Mouse (Mus musculus) forebrain, embryonic 11.5 days (tissue): Measurements from ENCODE around the gene Gpank1. TPM values are rescaled to one million over a fixed set of nuclear protein-coding genes. Genes with fewer than 3 reads are reported as not detected.
"Not testable (repeated sequence)": the region's sequence is repeated elsewhere in the genome, so short reads cannot be mapped to it uniquely, and the experiment has no call there.

Experiments
- ATAC-seq: fragments of 200-750 bp; cut with Nextera tagmentation; replicated peaks from 2 replicates; pipeline ENCODE4 v1.8.0; 2017; ENCODE audit warnings: moderate TSS enrichment; ENCODE audit not compliant: low FRiP score
- DNase-seq: peaks from one replicate; pipeline ENCODE4 v3.0.0-alpha.2; 2017; ENCODE audit warnings: low spot score
- H3K27ac ChIP-seq: fragments of 300-500 bp; sonication (generic); 2 replicates; pipeline ENCODE4 v1.5.1; 2014; ENCODE audit warnings: low read depth, low read length
- H3K27me3 ChIP-seq: fragments of 300-500 bp; sonication (generic); 2 replicates; pipeline ENCODE4 v1.6.1; 2014; ENCODE audit warnings: mild to moderate bottlenecking, low read length, mixed read lengths; ENCODE audit not compliant: control insufficient read depth, insufficient read depth
- H3K36me3 ChIP-seq: fragments of 300-500 bp; sonication (generic); 2 replicates; pipeline ENCODE4 v1.6.1; 2014; ENCODE audit warnings: mild to moderate bottlenecking, low read length, moderate library complexity, mixed read lengths; ENCODE audit not compliant: control insufficient read depth, insufficient read depth
- H3K4me1 ChIP-seq: fragments of 300-500 bp; sonication (generic); replicated peaks from 2 replicates; pipeline ENCODE4 v1.6.1; 2014; ENCODE audit warnings: low read length, mixed read lengths; ENCODE audit not compliant: control insufficient read depth, insufficient read depth
- H3K4me2 ChIP-seq: fragments of 300-500 bp; sonication (generic); 2 replicates; pipeline ENCODE4 v1.6.1; 2014; ENCODE audit warnings: low read depth, mild to moderate bottlenecking, low read length, moderate library complexity, mixed read lengths; ENCODE audit not compliant: severe bottlenecking
- H3K4me3 ChIP-seq: fragments of 300-500 bp; sonication (generic); 2 replicates; pipeline ENCODE4 v1.5.1; 2014; ENCODE audit warnings: low read depth, low read length
- H3K9ac ChIP-seq: fragments of 300-500 bp; sonication (generic); 2 replicates; pipeline ENCODE4 v1.6.1; 2014; ENCODE audit warnings: low read length
- H3K9me3 ChIP-seq: fragments of 300-500 bp; sonication (generic); 2 replicates; pipeline ENCODE4 v1.6.1; 2016; ENCODE audit warnings: low read length, mixed read lengths; ENCODE audit not compliant: control insufficient read depth
- WGBS: fragments of 180-500 bp; shearing (Covaris S2); extraction: QIAGEN DNeasy Blood & Tissue Kit; methylation state at CpG from one replicate; pipeline ENCODE4 v1.1.7; 2014; 5-methylcytosine and 5-hydroxymethylcytosine counted together
- polyA plus RNA-seq: library from polyadenylated mRNA; unstranded; fragments of >200 nt; fragmentation: Nextera tagmentation; extraction: Ambion mirVana; gene quantifications from 2 replicates; pipeline ENCODE4 v1.2.1, GENCODE M21; 2014

Gene Gpank1
- polyA plus RNA-seq, 1 experiment from 2014 or later, result 33.7 TPM

- peaks cover 15% of the 10 kb centered on the region; the same call in 1 of the 2 replicates for H3K4me1 ChIP-seq
- H3K27ac ChIP-seq, H3K4me3 ChIP-seq, H3K4me2 ChIP-seq, H3K9me3 ChIP-seq, H3K9ac ChIP-seq, H3K36me3 ChIP-seq, DNase-seq, H3K27me3 ChIP-seq, ATAC-seq: not testable (repeated sequence)
- WGBS, result 89% methylated on average over 9 of the region's 9 CpGs
Measured at GRCm38 (mm10) chr17:35123287-35123686, 2.0 kb downstream of the Gpank1 start.

- H3K9me3 ChIP-seq, H3K4me3 ChIP-seq, H3K4me2 ChIP-seq, H3K27me3 ChIP-seq, H3K36me3 ChIP-seq, ATAC-seq, H3K9ac ChIP-seq, DNase-seq, H3K27ac ChIP-seq: not testable (repeated sequence)
- H3K4me1 ChIP-seq, result peaks cover 15% of the 10 kb centered on the region; the same call in 1 of the 2 replicates
- WGBS, result 92% methylated on average over 12 of the region's 12 CpGs
Measured at GRCm38 (mm10) chr17:35124261-35124896, 3.1 kb downstream of the Gpank1 start.

- Histone ChIP-seq H3K36me3 (no peaks in the 10 kb centered on the region), H3K9me3 (no peaks in the 10 kb centered on the region), H3K9ac (no peak overlapping the region), H3K4me2 (no peak overlapping the region), H3K4me3 (no peak overlapping the region), H3K27me3 (no peaks in the 10 kb centered on the region), H3K27ac (no peak overlapping the region), H3K4me1 (peaks cover 14% of the 10 kb centered on the region; the same call in 1 of the 2 replicates)
- WGBS, result 89% methylated on average over 1 of the region's 1 CpGs
- ATAC-seq (no peak), DNase-seq (no peak)
Measured at GRCm38 (mm10) chr17:35125081-35125480, 3.8 kb downstream of the Gpank1 start.

- Histone ChIP-seq H3K9ac (peak overlapping the region; percentile 84; the same call in 1 of the 2 replicates), H3K4me1 (peaks cover 11% of the 10 kb centered on the region; the same call in 1 of the 2 replicates), H3K27ac (0 out of 2 replicates have a peak overlapping the region, but pooled peaks have one; percentile 37), H3K27me3 (no peaks in the 10 kb centered on the region), H3K4me3 (peak overlapping the region; percentile 65), H3K9me3 (no peaks in the 10 kb centered on the region), H3K36me3 (no peaks in the 10 kb centered on the region), H3K4me2 (peak overlapping the region; percentile 83)
- 36% methylated on average over 6 of the region's 6 CpGs for WGBS
- ATAC-seq, result no peak
- no peak for DNase-seq
Measured at GRCm38 (mm10) chr17:35125578-35125977, 4.3 kb downstream of the Gpank1 start.

GRCm38 (mm10) chr17:35126206-35126611, 5.0 kb downstream of the Gpank1 start, which contains the start of gene D17H6S53E:
Gene D17H6S53E (plus strand): TSS chr17:35126373.
- Histone ChIP-seq H3K27me3 (no peaks in the 10 kb centered on the region), H3K4me1 (peaks cover 11% of the 10 kb centered on the region; the same call in 1 of the 2 replicates), H3K4me2 (peak within 1 kb of the TSS; percentile 83), H3K36me3 (no peaks in the 10 kb centered on the region), H3K27ac (0 out of 2 replicates have a peak within 1 kb of the TSS, but pooled peaks have one; percentile 37), H3K9me3 (no peaks in the 10 kb centered on the region), H3K4me3 (peak within 1 kb of the TSS; percentile 65), H3K9ac (peak within 1 kb of the TSS; percentile 84)
- under 1% methylated on average over 36 of the region's 36 CpGs for WGBS
- DNase-seq (peak; percentile 83), ATAC-seq (peak; percentile 25; the same call in 1 of the 2 replicates)

GRCm38 (mm10) chr17:35127017-35127416, 5.8 kb downstream of the Gpank1 start:
- 73% methylated on average over 13 of the region's 13 CpGs for WGBS
- no peak for ATAC-seq
- no peaks in the 10 kb centered on the region for H3K36me3 ChIP-seq
- no peak overlapping the region for H3K27ac ChIP-seq
- no peaks in the 10 kb centered on the region for H3K9me3 ChIP-seq
- peaks cover 10% of the 10 kb centered on the region; the same call in 1 of the 2 replicates for H3K4me1 ChIP-seq
- peak overlapping the region; percentile 65 for H3K4me3 ChIP-seq
- DNase-seq, result no peak
- H3K4me2 ChIP-seq, result peak overlapping the region; percentile 83
- peak overlapping the region; percentile 84 for H3K9ac ChIP-seq
- no peaks in the 10 kb centered on the region for H3K27me3 ChIP-seq

GRCm38 (mm10) chr17:35128996-35129395, 7.7 kb downstream of the Gpank1 start:
- Histone ChIP-seq H3K36me3 (no peaks in the 10 kb centered on the region), H3K27ac (no peak overlapping the region)
- WGBS, result 74% methylated on average over 11 of the region's 11 CpGs

GRCm38 (mm10) chr17:35131038-35131437, 9.8 kb downstream of the Gpank1 start:
- WGBS, result 90% methylated on average over 8 of the region's 8 CpGs
- H3K27ac ChIP-seq, result no peak overlapping the region
- H3K4me1 ChIP-seq, result peaks cover 7% of the 10 kb centered on the region; the same call in 1 of the 2 replicates
- DNase-seq (no peak), ATAC-seq (no peak)
- H3K27me3 ChIP-seq, result no peaks in the 10 kb centered on the region
- H3K36me3 ChIP-seq, result no peaks in the 10 kb centered on the region
- no peaks in the 10 kb centered on the region for H3K9me3 ChIP-seq
- no peak overlapping the region for H3K4me3 ChIP-seq
- no peak overlapping the region for H3K4me2 ChIP-seq
- H3K9ac ChIP-seq, result no peak overlapping the region

More at GRCm38 (mm10) chr17:35128996-35129395, 7.7 kb downstream of the Gpank1 start:
- DNase-seq (no peak), ATAC-seq (no peak)
- H3K27me3 ChIP-seq, result no peaks in the 10 kb centered on the region
- H3K9me3 ChIP-seq, result no peaks in the 10 kb centered on the region
- H3K4me3 ChIP-seq, result no peak overlapping the region
- H3K4me2 ChIP-seq, result no peak overlapping the region
- H3K4me1 ChIP-seq, result peaks cover 7% of the 10 kb centered on the region; the same call in 1 of the 2 replicates
- H3K9ac ChIP-seq, result no peak overlapping the region
